10 mouse cellular contexts compared by ENCODE assay signal in the genomic region with DNA sequence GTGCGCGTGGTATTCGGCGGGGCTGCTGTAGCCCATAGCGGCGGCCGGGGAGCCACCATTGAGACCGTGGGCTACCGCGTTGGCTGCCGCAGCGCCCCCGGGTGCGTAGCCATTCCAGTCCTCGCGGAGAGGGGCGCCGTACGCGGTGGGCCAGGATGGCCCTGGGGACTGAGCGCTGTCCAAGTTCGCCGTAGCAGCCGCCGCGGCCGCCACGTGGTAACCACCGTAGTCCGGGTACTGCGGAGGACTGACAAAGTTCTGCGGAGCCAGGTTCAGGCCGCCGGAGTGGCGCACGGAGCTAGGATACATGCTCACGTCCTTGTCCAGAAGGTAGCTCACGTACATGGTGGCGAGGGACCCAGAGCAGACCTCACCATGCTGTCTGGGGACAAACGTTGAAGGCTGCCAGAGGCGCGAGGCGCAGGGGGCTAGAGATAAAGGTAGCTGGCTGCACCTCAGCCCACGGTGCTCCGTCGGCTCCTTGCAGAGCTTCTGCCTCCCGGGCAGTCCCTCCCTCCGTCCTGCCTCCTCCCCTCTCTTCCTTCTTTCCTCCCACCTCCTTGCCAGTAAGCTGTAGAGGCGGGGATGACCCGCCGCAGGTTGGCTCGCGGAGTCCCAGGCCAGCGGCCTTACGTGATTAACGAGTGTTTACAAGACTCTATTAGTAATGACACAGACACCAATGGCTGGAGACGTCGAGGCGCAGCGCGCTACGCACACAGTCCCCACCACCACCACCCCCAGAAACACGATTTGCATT. TPM values are rescaled to one million over a fixed set of nuclear protein-coding genes. Genes with fewer than 3 reads are reported as not detected.
DNase-seq lines count a peak whose midpoint lies in the region; ATAC-seq lines count a peak whose summit lies in the region.
"Had no signal": no experiment of that assay in that cellular context is flagged by ENCODE, and none has a peak within 500 bp of the region (broad histone marks: within the 10 kb centered on the region; RNA-seq: fewer than 3 reads in every experiment).

A gene (minus strand): TSS at position 633 of the 760 bp plus-strand sequence.

- H3K9ac ChIP-seq in liver, embryonic 12.5 days: no peak within 1 kb of the TSS

- WGBS in hindbrain, embryonic 10.5 days: under 1% methylated on average over 63 of the region's 63 CpGs
- 1% methylated on average over 56 of the region's 63 CpGs for WGBS in liver, embryonic 12.5 days (ENCODE audit: insufficient replicate concordance)

- no peaks in the 10 kb centered on the region for H3K9me3 ChIP-seq in megakaryocyte, embryonic 14.5 days
- H3K9me3 ChIP-seq in hindbrain, embryonic 10.5 days: no peaks in the 10 kb centered on the region
- H3K9me3 ChIP-seq in liver, embryonic 12.5 days (replicated peaks): no peaks in the 10 kb centered on the region

- H3K4me1 ChIP-seq in megakaryocyte, embryonic 14.5 days: peaks cover 21% of the 10 kb centered on the region
- peaks cover 23% of the 10 kb centered on the region for H3K4me1 ChIP-seq in hindbrain, embryonic 10.5 days (replicated peaks)
- no peaks in the 10 kb centered on the region; the same call in 1 of the 2 replicates for H3K4me1 ChIP-seq in liver, embryonic 12.5 days

- no peaks in the 10 kb centered on the region for H3K36me3 ChIP-seq in megakaryocyte, embryonic 14.5 days (replicated peaks; ENCODE audit: low read length)
- H3K36me3 ChIP-seq in hindbrain, embryonic 10.5 days: no peaks in the 10 kb centered on the region
- H3K36me3 ChIP-seq in liver, embryonic 12.5 days: no peaks in the 10 kb centered on the region

- no peak within 1 kb of the TSS for H3K27ac ChIP-seq in hindbrain, embryonic 10.5 days
- H3K27ac ChIP-seq in liver, embryonic 12.5 days: no peak within 1 kb of the TSS

- H3K4me2 ChIP-seq in liver, embryonic 12.5 days: peak within 1 kb of the TSS; percentile 35

- H3K27me3 ChIP-seq in megakaryocyte, embryonic 14.5 days (replicated peaks): peaks cover 99% of the 10 kb centered on the region
- peaks cover 100% of the 10 kb centered on the region for H3K27me3 ChIP-seq in hindbrain, embryonic 10.5 days (ENCODE audit: insufficient read depth, poor library complexity, severe bottlenecking)
- H3K27me3 ChIP-seq in liver, embryonic 12.5 days (replicated peaks): peaks cover 100% of the 10 kb centered on the region

- peak within 1 kb of the TSS; percentile 28 for H3K4me3 ChIP-seq in megakaryocyte, embryonic 14.5 days (replicated peaks)
- peak within 1 kb of the TSS; percentile 18; the same call in 1 of the 2 replicates for H3K4me3 ChIP-seq in hindbrain, embryonic 10.5 days
- H3K4me3 ChIP-seq in liver, embryonic 12.5 days: no peak within 1 kb of the TSS
- H3K4me3 ChIP-seq: myocyte had no signal

- no peak for ATAC-seq in megakaryocyte, adult 5-6 weeks (ENCODE audit: poor library complexity, severe bottlenecking)
- ATAC-seq in liver, embryonic 12.5 days: no peak

- DNase-seq in hindbrain, embryonic 10.5 days (ENCODE audit: low spot score): peak; percentile 48
- DNase-seq in yolk sac, embryonic 10.5 days (ENCODE audit: low spot score): peak; percentile 86
- DNase-seq in layer of hippocampus, adult 8-10 months (ENCODE audit: low spot score in 2 of 2): no peak
- DNase-seq in right cerebral cortex, postnatal 25 days: no peak
- DNase-seq: kidney, postnatal 36 days had no signal

RNA-seq across cellular contexts. Expression of the gene that starts here (rescaled TPM):
- not detected in 2 replicates for polyA plus RNA-seq in megakaryocyte, embryonic 14.5 days (2012; ENCODE audit: insufficient read depth, low replicate concordance)
- not detected in 2 replicates for total RNA-seq in megakaryocyte, adult 5-6 weeks (2015)
- total RNA-seq in megakaryocyte, adult 5-6 weeks (2017): not detected in 2 replicates
- polyA plus RNA-seq in hindbrain, embryonic 10.5 days (2016; fragmentation: Nextera tagmentation; extraction: Ambion mirVana): not detected in 2 replicates
- polyA plus RNA-seq in liver, embryonic 12.5 days (2016; fragmentation: Nextera tagmentation; extraction: Ambion mirVana): not detected in 2 replicates
- not detected for total RNA-seq in layer of hippocampus, adult 8-10 months (2022)
- total RNA-seq: adrenal gland, adult 18-20 months had no signal
- polyA plus RNA-seq: myocyte had no signal

Comparison
In these comparisons a context has a peak if more than half of its experiments do, and no peak if none do; other contexts are left out.
1. Peak in DNase-seq and H3K4me3 ChIP-seq in hindbrain, embryonic 10.5 days; RNA of the gene not detected or under 1 TPM.